Mouse (Mus musculus): ENCODE measurements around the gene Trim25. TPM values are rescaled to one million over a fixed set of nuclear protein-coding genes. Genes with fewer than 3 reads are reported as not detected.

Gene Trim25
- total and polyA plus RNA-seq, 3 experiments, result 6.1 to 41.2 (median 19.5) TPM

DNA sequence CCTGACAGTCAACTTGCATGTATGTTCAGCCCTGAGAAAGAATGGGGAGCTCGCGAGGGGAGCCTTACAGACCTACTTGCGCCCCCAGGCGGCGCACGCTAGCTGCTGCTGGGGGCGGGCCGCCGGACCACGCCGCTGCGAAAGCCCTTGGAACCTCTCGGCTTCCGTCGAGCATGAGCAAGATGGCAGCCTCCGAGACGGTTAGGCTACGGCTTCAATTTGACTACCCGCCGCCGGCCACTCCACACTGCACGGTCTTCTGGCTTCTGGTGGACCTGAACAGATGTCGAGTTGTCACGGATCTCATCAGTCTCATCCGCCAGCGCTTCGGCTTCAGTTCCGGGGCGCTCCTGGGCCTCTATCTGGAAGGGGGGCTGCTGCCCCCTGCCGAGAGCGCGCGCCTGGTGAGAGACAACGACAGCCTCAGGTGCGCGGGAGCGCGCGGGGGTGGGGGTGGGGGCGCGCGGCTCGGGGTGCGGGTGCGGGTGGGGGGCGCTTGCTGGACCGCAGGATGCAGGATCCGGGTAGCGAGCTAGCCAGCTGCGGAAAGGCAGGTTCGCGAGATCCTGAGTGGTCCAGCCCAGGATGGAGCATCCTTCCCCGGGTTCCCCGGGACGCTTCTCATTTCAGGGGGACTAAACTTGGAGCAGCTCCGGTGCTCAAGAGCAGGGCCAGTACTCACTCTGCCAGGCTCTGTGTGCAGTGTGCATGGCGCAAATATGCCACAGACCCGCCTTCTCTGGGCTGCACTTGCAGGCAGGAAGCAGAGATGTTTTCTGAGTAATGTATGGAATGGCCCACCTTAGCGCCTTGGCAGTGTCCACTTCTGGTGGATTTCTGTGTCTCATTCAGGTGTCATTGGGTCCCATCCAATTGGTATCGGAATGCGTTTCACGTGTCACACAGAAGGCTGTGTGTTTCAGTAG is 25.1 kb upstream of the Trim25 start (continued):
- TF ChIP-seq TCF12 (IDR thresholded peaks at IDR 0.05; ENCODE audit: low read depth, low read length), result peak; percentile 89
- peak; percentile 97 for TF ChIP-seq MYC (IDR thresholded peaks at IDR 0.05; ENCODE audit: low read depth, low read length)
- peak; percentile 84 for TF ChIP-seq SMC3 (IDR thresholded peaks at IDR 0.05; ENCODE audit: low read depth, low read length)
- peak; percentile 90 for TF ChIP-seq NELFE (IDR thresholded peaks at IDR 0.05; ENCODE audit: low read depth, low read length)
- peak; percentile 29; the same call in 1 of the 2 replicates for TF ChIP-seq JUN (IDR thresholded peaks at IDR 0.05; ENCODE audit: insufficient read depth, low read depth, low read length)
- TF ChIP-seq BHLHE40 (IDR thresholded peaks at IDR 0.05; ENCODE audit: low read depth, low read length), result peak; percentile 55; the same call in 1 of the 2 replicates
- peak; percentile 98 for TF ChIP-seq MAZ (IDR thresholded peaks at IDR 0.05; ENCODE audit: low read depth, low read length)
- 0 out of 2 replicates have a peak, but pooled peaks have one; percentile 45 for TF ChIP-seq CHD1 (IDR thresholded peaks at IDR 0.05; ENCODE audit: low read depth, low read length)
- TF ChIP-seq RCOR1 (conservative IDR thresholded peaks at IDR 0.05; ENCODE audit: low read depth, low read length), result peak; percentile 39; the same call in 1 of the 2 replicates
- no peak for TF ChIP-seq ZC3H11A (IDR thresholded peaks at IDR 0.05; ENCODE audit: low read depth, low read length)
- TF ChIP-seq USF2 (conservative IDR thresholded peaks at IDR 0.05; ENCODE audit: low read depth, low read length), result no peak
- TF ChIP-seq E2F4 (IDR thresholded peaks at IDR 0.05; ENCODE audit: insufficient replicate concordance, low read depth, low read length), result peak; percentile 75; the same call in 1 of the 2 replicates

DNA sequence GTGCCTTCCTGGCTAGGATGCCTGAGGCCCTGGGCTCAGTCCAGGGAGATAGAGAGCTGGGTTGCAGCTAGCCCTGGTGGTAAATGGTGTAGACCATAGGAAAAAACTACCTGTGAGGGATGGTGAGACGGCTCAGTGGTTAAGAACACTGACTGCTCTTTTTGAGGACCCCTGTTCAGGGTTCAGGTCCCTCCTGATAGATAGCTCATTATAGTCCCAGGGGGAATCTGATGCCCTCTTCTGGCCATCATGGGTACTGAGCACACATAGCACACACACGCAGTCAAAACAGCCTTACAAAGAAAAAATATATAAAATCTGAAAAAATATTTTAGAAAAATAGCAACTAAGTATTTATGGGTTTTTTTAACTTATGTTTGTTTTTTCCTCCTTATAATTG is 22.9 kb upstream of the Trim25 start:
- no peak overlapping the region for H3K9ac ChIP-seq (ENCODE audit: insufficient read depth, low read depth)
- H3K4me2 ChIP-seq (ENCODE audit: insufficient read depth, low read depth, poor library complexity, severe bottlenecking), result no peak overlapping the region
- no peak overlapping the region for H3K27ac ChIP-seq (ENCODE audit: insufficient read depth, low read depth)
- no peak for DNase-seq (ENCODE audit: extremely low read depth)
- H3K9me3 ChIP-seq (replicated peaks; ENCODE audit: low read length), result no peaks in the 10 kb centered on the region
- H3K27me3 ChIP-seq (replicated peaks), result no peaks in the 10 kb centered on the region
- no peak overlapping the region for H3K4me3 ChIP-seq (replicated peaks in 1 of 3; ENCODE audit: low read depth in 2 of 3, low read length in 2 of 3, poor library complexity in 1 of 3)
- H3K36me3 ChIP-seq (replicated peaks in 1 of 2; ENCODE audit: control insufficient read depth in 1 of 2, insufficient read depth in 1 of 2, low read length in 1 of 2), result peaks cover 0 to 23% of the 10 kb centered on the region in 2 experiments
- TF ChIP-seq CTCF (conservative IDR thresholded peaks at IDR 0.05 in 1 of 2, IDR thresholded peaks at IDR 0.05 in 1 of 2; ENCODE audit: low read depth in 2 of 2, low read length in 2 of 2) (peak; percentile 66 to 81), RAD21 (IDR thresholded peaks at IDR 0.05; ENCODE audit: low read depth, low read length) (peak; percentile 5; the same call in 1 of the 2 replicates), KAT2A (IDR thresholded peaks at IDR 0.05; ENCODE audit: insufficient replicate concordance, low read length) (0 out of 2 replicates have a peak, but pooled peaks have one; percentile 21), SMC3 (IDR thresholded peaks at IDR 0.05; ENCODE audit: low read depth, low read length) (peak; percentile 42), MYC (IDR thresholded peaks at IDR 0.05; ENCODE audit: low read depth, low read length) (no peak)
- H3K79me2 ChIP-seq (replicated peaks; ENCODE audit: control insufficient read depth, extremely low read depth, insufficient read depth, poor library complexity, severe bottlenecking), result peaks cover 11% of the 10 kb centered on the region
- peaks cover 8 to 59% of the 10 kb centered on the region in 2 experiments; a peak in 3 of 4 replicates for H3K4me1 ChIP-seq (ENCODE audit: control insufficient read depth in 1 of 2, insufficient read depth in 2 of 2)
- in situ Hi-C loops (cut with MboI; ENCODE audit: low pct_ligation_motif_present, low pct_unique_long_range_greater_than_20kb, low sequenced_read_pairs), result no loop called here
- dilution Hi-C loops (cut with MboI; ENCODE audit: extremely low pct_ligation_motif_present, extremely low pct_unique_long_range_greater_than_20kb, low sequenced_read_pairs), result no loop called here

DNA sequence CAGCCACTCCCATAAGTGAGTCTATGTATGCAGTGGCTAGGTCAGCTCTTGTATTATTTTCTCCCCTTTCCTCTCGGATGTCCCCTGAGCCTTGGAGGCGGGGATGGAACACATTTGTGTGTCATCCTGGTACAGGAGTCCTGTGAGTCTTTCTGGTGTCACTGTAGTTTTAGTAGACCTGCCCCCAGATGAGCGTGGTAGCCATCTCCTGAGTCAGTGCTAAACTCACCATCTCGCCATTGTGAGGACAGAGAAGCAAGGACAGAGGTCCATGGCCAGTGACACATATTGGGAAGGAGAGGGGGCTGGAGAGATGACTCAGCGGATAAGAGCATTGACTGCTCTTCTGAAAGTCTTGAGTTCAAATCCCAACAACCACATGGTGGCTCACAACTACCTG is 22.0 kb upstream of the Trim25 start:
- in situ Hi-C loops (cut with MboI; ENCODE audit: low pct_ligation_motif_present, low pct_unique_long_range_greater_than_20kb, low sequenced_read_pairs), result no loop called here
- dilution Hi-C loops (cut with MboI; ENCODE audit: extremely low pct_ligation_motif_present, extremely low pct_unique_long_range_greater_than_20kb, low sequenced_read_pairs), result no loop called here

More for the DNA sequence above, 22.0 kb upstream of the Trim25 start:
- Histone ChIP-seq H3K27ac (ENCODE audit: insufficient read depth, low read depth) (no peak overlapping the region), H3K36me3 (replicated peaks in 1 of 2; ENCODE audit: control insufficient read depth in 1 of 2, insufficient read depth in 1 of 2, low read length in 1 of 2) (peaks cover 0 to 31% of the 10 kb centered on the region in 2 experiments), H3K9me3 (replicated peaks; ENCODE audit: low read length) (no peaks in the 10 kb centered on the region), H3K27me3 (replicated peaks) (no peaks in the 10 kb centered on the region), H3K4me1 (ENCODE audit: control insufficient read depth in 1 of 2, insufficient read depth in 2 of 2) (peaks cover 13 to 68% of the 10 kb centered on the region in 2 experiments), H3K4me3 (replicated peaks in 1 of 3; ENCODE audit: low read depth in 2 of 3, low read length in 2 of 3, poor library complexity in 1 of 3) (no peak overlapping the region), H3K4me2 (ENCODE audit: insufficient read depth, low read depth, poor library complexity, severe bottlenecking) (no peak overlapping the region), H3K9ac (ENCODE audit: insufficient read depth, low read depth) (no peak overlapping the region), H3K79me2 (replicated peaks; ENCODE audit: control insufficient read depth, extremely low read depth, insufficient read depth, poor library complexity, severe bottlenecking) (peaks cover 11% of the 10 kb centered on the region)
- no peak for DNase-seq (ENCODE audit: extremely low read depth)
- TF ChIP-seq BHLHE40 (IDR thresholded peaks at IDR 0.05; ENCODE audit: low read depth, low read length) (no peak), MYC (IDR thresholded peaks at IDR 0.05; ENCODE audit: low read depth, low read length) (no peak), TCF12 (IDR thresholded peaks at IDR 0.05; ENCODE audit: low read depth, low read length) (no peak), ETS1 (conservative IDR thresholded peaks at IDR 0.05; ENCODE audit: low read depth, low read length) (no peak), MEF2A (IDR thresholded peaks at IDR 0.05; ENCODE audit: borderline replicate concordance, low read depth, low read length) (no peak), POLR2A (IDR thresholded peaks at IDR 0.05; ENCODE audit: low read depth, low read length) (no peak), NRF1 (IDR thresholded peaks at IDR 0.05; ENCODE audit: low read depth, low read length) (no peak), SIN3A (IDR thresholded peaks at IDR 0.05; ENCODE audit: low read length) (no peak), JUN (IDR thresholded peaks at IDR 0.05; ENCODE audit: insufficient read depth, low read depth, low read length) (no peak), JUND (conservative IDR thresholded peaks at IDR 0.05; ENCODE audit: low read depth, low read length) (no peak), HCFC1 (IDR thresholded peaks at IDR 0.05; ENCODE audit: low read depth, low read length) (no peak), MAZ (IDR thresholded peaks at IDR 0.05; ENCODE audit: low read depth, low read length) (no peak), CTCF (conservative IDR thresholded peaks at IDR 0.05 in 1 of 2, IDR thresholded peaks at IDR 0.05 in 1 of 2; ENCODE audit: low read depth in 2 of 2, low read length in 2 of 2) (no peak), RCOR1 (conservative IDR thresholded peaks at IDR 0.05; ENCODE audit: low read depth, low read length) (no peak)
